ENCODE assay signal across 23 mouse cellular contexts in genomic region chr13:73435662-73436061, GRCm38 (mm10).
"Had no signal": no experiment of that assay in that cellular context is flagged by ENCODE, and none has a peak within 500 bp of the region (broad histone marks: within the 10 kb centered on the region; RNA-seq: fewer than 3 reads in every experiment).

No protein-coding gene starts in this region.

- ATAC-seq: intestine, postnatal 0 days; lung, postnatal 0 days; midbrain, embryonic 15.5 days had no signal

- H3K9me3 ChIP-seq: limb, embryonic 12.5 days; limb, embryonic 15.5 days; midbrain, embryonic 12.5 days; midbrain, embryonic 15.5 days; neural tube, embryonic 12.5 days; neural tube, embryonic 15.5 days had no signal

- DNase-seq: kidney, adult 2 months; kidney, postnatal 25 days; layer of hippocampus, adult 9-11 months; layer of hippocampus, postnatal 36 days; left cerebral cortex, postnatal 4 days; lung, embryonic 14.5 days; right cerebral cortex, adult 18-20 months; right cerebral cortex, postnatal 14 days; right cerebral cortex, postnatal 4 days; thymus, adult 2 months; thymus, postnatal 14 days had no signal

- H3K4me3 ChIP-seq: layer of hippocampus, adult 2 months; limb, embryonic 12.5 days; limb, embryonic 15.5 days; midbrain, embryonic 12.5 days; midbrain, embryonic 15.5 days; neural tube, embryonic 12.5 days; neural tube, embryonic 15.5 days had no signal

- H3K27me3 ChIP-seq: limb, embryonic 12.5 days; limb, embryonic 15.5 days; midbrain, embryonic 12.5 days; midbrain, embryonic 15.5 days; neural tube, embryonic 12.5 days; neural tube, embryonic 15.5 days had no signal

- H3K36me3 ChIP-seq: limb, embryonic 12.5 days; limb, embryonic 15.5 days; midbrain, embryonic 12.5 days; midbrain, embryonic 15.5 days; neural tube, embryonic 12.5 days; neural tube, embryonic 15.5 days had no signal

- H3K4me2 ChIP-seq: limb, embryonic 12.5 days; limb, embryonic 15.5 days; lung, embryonic 14.5 days; midbrain, embryonic 12.5 days; midbrain, embryonic 15.5 days; neural tube, embryonic 12.5 days; neural tube, embryonic 15.5 days had no signal

- H3K4me1 ChIP-seq: midbrain, embryonic 15.5 days; neural tube, embryonic 15.5 days had no signal

- H3K9ac ChIP-seq: limb, embryonic 12.5 days; limb, embryonic 15.5 days; lung, embryonic 14.5 days; midbrain, embryonic 12.5 days; midbrain, embryonic 15.5 days; neural tube, embryonic 12.5 days; neural tube, embryonic 15.5 days had no signal

- H3K27ac ChIP-seq: kidney, postnatal 0 days; layer of hippocampus, adult 2 months; limb, embryonic 12.5 days; limb, embryonic 15.5 days; macrophage; midbrain, embryonic 12.5 days; midbrain, embryonic 15.5 days; neural tube, embryonic 12.5 days; neural tube, embryonic 15.5 days; stomach, postnatal 0 days had no signal
